Mouse (Mus musculus) erythroblast, embryonic 14.5 days (primary cell): ENCODE measurements around the gene Rell1.

Experiments used
- GATA1 ChIP-seq: IDR thresholded peaks from 2 replicates; pipeline ENCODE4 v1.6.1; 2012; ENCODE audit warnings: low read length, inconsistent platforms, mixed read lengths
- TAL1 ChIP-seq: IDR thresholded peaks from 3 replicates; pipeline ENCODE4 v1.6.1; 2012; ENCODE audit warnings: low read length, inconsistent platforms, mixed read lengths

DNA sequence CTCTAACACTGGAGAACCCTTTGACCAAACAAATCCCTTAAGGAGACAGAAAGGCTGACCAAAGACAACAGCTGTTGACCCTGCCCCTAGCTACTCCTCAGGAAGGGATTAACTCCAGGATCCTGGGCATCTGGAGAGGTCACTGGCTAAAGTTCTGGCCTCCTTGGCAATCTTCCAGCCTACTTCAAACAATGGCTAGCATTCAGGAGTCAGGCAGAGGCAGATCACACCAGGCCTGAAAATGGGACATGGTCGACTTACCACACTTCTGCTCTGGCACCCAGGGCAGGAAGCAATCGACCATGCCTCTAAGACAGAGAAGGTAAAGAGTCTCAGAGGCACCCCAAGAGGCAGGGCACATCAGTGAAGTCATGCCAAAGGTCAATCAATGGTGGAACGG, 19.5 kb downstream of the Rell1 start:
- TF ChIP-seq TAL1 (no peak), GATA1 (no peak)
